Mouse (Mus musculus): ENCODE measurements at regions not wholly inside any gene's neighbourhood (a gene's known extent, or its start where the extent isn't known, plus 50 kb on each side); places are given as distances from the start of the nearest gene placed in this dataset.
"Not testable (repeated sequence)": the region's sequence is repeated elsewhere in the genome, so short reads cannot be mapped to it uniquely, and the experiment has no call there.

DNA sequence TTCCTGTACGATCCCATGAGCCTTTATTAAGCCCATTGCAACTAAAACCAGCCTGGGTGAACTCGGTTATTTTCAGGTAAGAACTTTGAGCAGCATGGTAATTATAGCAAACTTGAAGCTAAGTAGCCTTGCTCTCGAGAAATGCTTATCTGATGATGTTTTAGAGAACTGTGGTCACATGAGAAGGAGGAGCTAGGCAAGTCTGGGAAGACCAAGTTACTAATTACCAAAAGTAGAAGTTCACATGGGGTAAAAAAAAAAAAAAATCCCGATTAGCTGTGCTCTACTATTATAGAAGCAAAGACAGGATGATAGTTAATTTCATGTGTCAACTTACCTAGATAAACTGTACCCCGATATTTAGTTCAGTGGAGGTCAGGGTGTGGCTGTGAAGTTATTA is 68.0 kb upstream of the Tbl1xr1 start:
- 76% methylated on average over 5 of the region's 5 CpGs for WGBS
- Histone ChIP-seq H3K4me3 (no peak overlapping the region), H3K27me3 (ENCODE audit: control insufficient read depth, insufficient read depth, low read length) (no peaks in the 10 kb centered on the region), H3K36me3 (ENCODE audit: control insufficient read depth, insufficient read depth, low read length) (peaks cover 4% of the 10 kb centered on the region), H3K79me2 (replicated peaks; ENCODE audit: control insufficient read depth, insufficient read depth, low read length) (no peaks in the 10 kb centered on the region), H3K27ac (no peak overlapping the region), H3K4me1 (ENCODE audit: control insufficient read depth, insufficient read depth, low read length) (peaks cover 10% of the 10 kb centered on the region), H3K9ac (ENCODE audit: low read depth, low read length) (no peak overlapping the region)
- intact Hi-C loops (cut with DNase I) = loop anchor here (5.0 kb wide), 1 partner anchor 69 kb away; the partner anchor contains the start of gene Tbl1xr1
- TF ChIP-seq CTCF (IDR thresholded peaks at IDR 0.05) (no peak), POLR2A (IDR thresholded peaks at IDR 0.05; ENCODE audit: insufficient read depth, low read depth, low read length) (no peak), EP300 (IDR thresholded peaks at IDR 0.05; ENCODE audit: insufficient read depth, low read depth, low read length) (no peak)
- DNase-seq = no peak

DNA sequence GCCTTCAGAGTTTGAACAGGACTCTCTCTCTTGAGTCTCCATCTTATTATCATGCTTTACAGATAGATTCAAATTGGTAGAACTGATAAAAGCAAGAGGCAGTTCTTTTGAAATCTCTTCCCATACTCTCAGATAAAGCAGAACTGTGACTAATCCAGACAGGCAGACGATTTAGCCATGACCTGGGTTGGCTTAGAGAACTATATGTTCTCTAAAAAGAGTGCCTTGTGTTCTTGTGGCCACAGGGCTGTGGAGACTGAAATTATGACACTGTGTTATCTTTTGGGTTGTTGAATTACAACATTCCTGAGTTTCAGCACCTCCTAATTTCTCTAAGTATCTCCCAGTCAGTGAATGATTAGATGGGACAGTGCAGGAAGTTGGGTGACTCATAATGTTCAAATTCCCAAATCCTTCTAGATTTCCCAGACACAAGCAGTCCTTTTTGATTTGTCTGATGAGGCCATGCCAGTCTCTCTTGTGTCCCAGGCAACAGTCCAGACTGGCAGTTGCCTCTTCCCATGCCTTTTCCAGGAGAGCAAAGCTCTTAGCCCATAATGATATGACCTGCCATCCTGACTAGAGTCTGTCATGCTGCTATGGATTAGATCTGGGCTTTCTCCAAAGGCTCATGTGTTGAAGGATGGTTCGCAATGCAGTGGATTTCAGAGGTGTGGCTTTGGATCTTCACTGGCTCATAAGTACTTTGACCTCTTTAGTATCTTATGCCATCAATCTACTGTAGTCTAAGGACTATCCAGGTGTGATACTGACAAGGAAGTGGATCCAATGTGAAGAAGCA is 66.4 kb upstream of the Tbl1xr1 start:
- H3K36me3 ChIP-seq (ENCODE audit: control insufficient read depth, insufficient read depth, low read length) = peaks cover 4% of the 10 kb centered on the region
- intact Hi-C loops (cut with DNase I) = loop anchor here (5.0 kb wide), 2 partner anchors 42 to 67 kb away; partner anchors contain the start of gene Tbl1xr1
- no peak overlapping the region for H3K9ac ChIP-seq (ENCODE audit: low read depth, low read length)
- peaks cover 10% of the 10 kb centered on the region for H3K4me1 ChIP-seq (ENCODE audit: control insufficient read depth, insufficient read depth, low read length)
- no peaks in the 10 kb centered on the region for H3K79me2 ChIP-seq (replicated peaks; ENCODE audit: control insufficient read depth, insufficient read depth, low read length)
- H3K4me3 ChIP-seq = no peak overlapping the region
- H3K27me3 ChIP-seq (ENCODE audit: control insufficient read depth, insufficient read depth, low read length) = no peaks in the 10 kb centered on the region
- no peak for DNase-seq
- no peak for TF ChIP-seq POLR2A (IDR thresholded peaks at IDR 0.05; ENCODE audit: insufficient read depth, low read depth, low read length)
- no peak for TF ChIP-seq CTCF (IDR thresholded peaks at IDR 0.05)
- no peak for TF ChIP-seq EP300 (IDR thresholded peaks at IDR 0.05; ENCODE audit: insufficient read depth, low read depth, low read length)
- 46% methylated on average over 2 of the region's 2 CpGs for WGBS
- no peak overlapping the region for H3K27ac ChIP-seq

DNA sequence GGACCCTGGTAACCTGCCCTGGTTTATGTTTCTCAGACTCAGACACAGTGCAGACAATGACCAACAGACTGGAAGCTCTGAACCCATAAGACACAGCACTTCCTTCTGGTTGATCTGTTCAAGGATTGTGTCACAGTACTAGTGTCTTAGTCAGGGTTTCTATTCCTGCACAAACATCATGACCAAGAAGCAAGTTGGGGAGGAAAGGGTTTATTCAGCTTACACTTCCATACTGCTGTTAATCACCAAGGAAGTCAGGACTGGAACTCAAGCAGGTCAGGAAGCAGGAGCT is 65.8 kb upstream of the Tbl1xr1 start:
- not testable (repeated sequence) for DNase-seq; H3K27ac ChIP-seq; H3K36me3 ChIP-seq (ENCODE audit: control insufficient read depth, insufficient read depth, low read length); H3K27me3 ChIP-seq (ENCODE audit: control insufficient read depth, insufficient read depth, low read length); H3K4me3 ChIP-seq; H3K4me1 ChIP-seq (ENCODE audit: control insufficient read depth, insufficient read depth, low read length); H3K9ac ChIP-seq (ENCODE audit: low read depth, low read length); H3K79me2 ChIP-seq (replicated peaks; ENCODE audit: control insufficient read depth, insufficient read depth, low read length)
- intact Hi-C loops (cut with DNase I) = loop anchor here (5.0 kb wide), 1 partner anchor 42 kb away; no protein-coding TSS in a partner anchor

DNA sequence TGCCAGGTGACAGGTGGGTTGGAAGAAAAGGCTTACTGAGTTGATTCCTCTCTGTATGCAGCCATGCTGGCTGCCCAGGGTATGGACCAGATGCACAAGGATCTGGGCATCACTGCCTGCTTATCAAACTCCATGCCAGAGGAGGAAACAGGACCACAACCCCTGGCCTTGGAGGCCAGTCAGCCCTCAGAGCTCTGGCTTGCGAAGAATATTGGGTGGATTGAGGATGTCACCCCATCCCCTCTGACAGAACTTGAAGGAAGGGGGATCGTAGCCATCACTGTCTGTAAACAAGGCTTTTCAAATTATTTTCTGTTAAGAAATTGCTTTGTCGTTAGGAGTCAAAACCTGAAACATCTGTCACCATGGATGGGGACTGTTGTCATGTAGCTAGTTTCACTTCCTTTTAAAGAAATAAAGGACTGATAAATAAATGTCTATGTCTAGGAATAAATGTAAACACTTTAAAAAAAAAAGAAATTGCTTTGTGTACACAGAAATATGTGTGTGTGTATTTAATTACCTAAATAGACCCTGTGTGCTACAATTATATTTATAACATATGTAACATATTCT is 55.0 kb upstream of the Tbl1xr1 start:
- Histone ChIP-seq H3K27me3 (ENCODE audit: control insufficient read depth, insufficient read depth, low read length) (no peaks in the 10 kb centered on the region), H3K9ac (ENCODE audit: low read depth, low read length) (no peak overlapping the region), H3K4me1 (ENCODE audit: control insufficient read depth, insufficient read depth, low read length) (no peaks in the 10 kb centered on the region), H3K27ac (no peak overlapping the region), H3K79me2 (replicated peaks; ENCODE audit: control insufficient read depth, insufficient read depth, low read length) (no peaks in the 10 kb centered on the region), H3K36me3 (ENCODE audit: control insufficient read depth, insufficient read depth, low read length) (no peaks in the 10 kb centered on the region), H3K4me3 (no peak overlapping the region)
- DNase-seq = no peak
- intact Hi-C loops (cut with DNase I) = no loop called here
- TF ChIP-seq EP300 (IDR thresholded peaks at IDR 0.05; ENCODE audit: insufficient read depth, low read depth, low read length) (no peak), POLR2A (IDR thresholded peaks at IDR 0.05; ENCODE audit: insufficient read depth, low read depth, low read length) (no peak), CTCF (IDR thresholded peaks at IDR 0.05) (no peak)
- WGBS = 87% methylated on average over 3 of the region's 3 CpGs

DNA sequence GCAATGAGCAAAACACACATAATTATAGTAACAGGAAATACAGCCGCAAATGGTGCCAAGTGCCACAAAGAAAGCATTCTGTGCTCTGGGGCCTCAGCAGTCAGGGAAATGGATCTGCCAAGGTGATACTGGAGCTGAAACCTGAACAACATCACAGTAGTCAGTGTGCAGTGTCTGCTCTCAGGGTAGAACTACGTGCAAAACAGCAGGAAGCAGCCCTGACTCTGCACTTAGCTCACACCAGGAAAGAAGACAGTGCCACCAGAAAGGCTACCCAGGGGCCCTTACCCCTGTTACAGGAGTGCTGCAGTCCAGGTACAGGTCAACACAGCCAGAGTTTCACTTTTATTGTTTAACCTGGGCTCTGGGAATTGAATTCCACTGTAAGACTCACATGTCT is 54.0 kb upstream of the Tbl1xr1 start:
- Histone ChIP-seq H3K79me2 (replicated peaks; ENCODE audit: control insufficient read depth, insufficient read depth, low read length) (no peaks in the 10 kb centered on the region), H3K4me1 (ENCODE audit: control insufficient read depth, insufficient read depth, low read length) (no peaks in the 10 kb centered on the region), H3K9ac (ENCODE audit: low read depth, low read length) (no peak overlapping the region), H3K4me3 (no peak overlapping the region), H3K36me3 (ENCODE audit: control insufficient read depth, insufficient read depth, low read length) (no peaks in the 10 kb centered on the region), H3K27ac (no peak overlapping the region), H3K27me3 (ENCODE audit: control insufficient read depth, insufficient read depth, low read length) (no peaks in the 10 kb centered on the region)
- DNase-seq = no peak
- 33% methylated on average over 2 of the region's 2 CpGs for WGBS
- intact Hi-C loops (cut with DNase I) = no loop called here
- TF ChIP-seq POLR2A (IDR thresholded peaks at IDR 0.05; ENCODE audit: insufficient read depth, low read depth, low read length) (no peak), EP300 (IDR thresholded peaks at IDR 0.05; ENCODE audit: insufficient read depth, low read depth, low read length) (no peak), CTCF (IDR thresholded peaks at IDR 0.05) (no peak)

DNA sequence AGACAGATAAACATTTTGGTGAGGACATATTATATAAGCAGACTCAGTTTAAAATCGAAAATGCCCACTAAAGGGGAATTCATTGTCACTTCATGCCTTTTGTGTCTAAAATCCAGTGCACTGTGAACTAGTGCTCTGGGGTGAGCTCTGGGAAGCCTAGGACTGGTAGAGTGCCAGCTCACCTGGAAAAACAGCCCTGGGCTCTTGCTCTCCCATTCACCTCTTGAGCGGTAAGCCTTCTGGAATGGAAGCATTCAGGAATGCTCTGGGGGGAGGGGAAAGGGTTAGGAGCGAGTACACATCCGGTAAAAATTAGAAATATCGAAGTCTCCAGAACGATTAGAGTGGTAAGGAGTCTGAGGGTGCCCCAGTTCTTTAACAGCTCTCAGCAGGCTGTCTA is 53.4 kb upstream of the Tbl1xr1 start:
- TF ChIP-seq CTCF (IDR thresholded peaks at IDR 0.05) (no peak), POLR2A (IDR thresholded peaks at IDR 0.05; ENCODE audit: insufficient read depth, low read depth, low read length) (no peak), EP300 (IDR thresholded peaks at IDR 0.05; ENCODE audit: insufficient read depth, low read depth, low read length) (no peak)
- H3K4me1 ChIP-seq (ENCODE audit: control insufficient read depth, insufficient read depth, low read length) = no peaks in the 10 kb centered on the region
- no peaks in the 10 kb centered on the region for H3K79me2 ChIP-seq (replicated peaks; ENCODE audit: control insufficient read depth, insufficient read depth, low read length)
- H3K27me3 ChIP-seq (ENCODE audit: control insufficient read depth, insufficient read depth, low read length) = no peaks in the 10 kb centered on the region
- H3K4me3 ChIP-seq = no peak overlapping the region
- no peak overlapping the region for H3K9ac ChIP-seq (ENCODE audit: low read depth, low read length)
- H3K36me3 ChIP-seq (ENCODE audit: control insufficient read depth, insufficient read depth, low read length) = no peaks in the 10 kb centered on the region
- intact Hi-C loops (cut with DNase I) = no loop called here
- no peak for DNase-seq
- H3K27ac ChIP-seq = no peak overlapping the region
- 79% methylated on average over 6 of the region's 6 CpGs for WGBS
